Mouse (Mus musculus) heart, embryonic 14.5 days (tissue): ENCODE measurements at regions not wholly inside any gene's neighbourhood (a gene's known extent, or its start where the extent isn't known, plus 50 kb on each side); places are given as distances from the start of the nearest gene placed in this dataset.

Experiments
- ATAC-seq: fragments of 200-750 bp; cut with Nextera tagmentation; 2 replicates; pipeline ENCODE4 v1.8.0; 2017; ENCODE audit warnings: low read depth, moderate TSS enrichment; ENCODE audit not compliant: insufficient number of reproducible peaks, insufficient read depth, low FRiP score
- H3K27ac ChIP-seq, 2 experiments: fragments of 200-500 bp in 1 of 2; fragments of 300-500 bp in 1 of 2; sonication (generic) in 1 of 2; replicated peaks in 1 of 2; 2 replicates each; pipeline ENCODE4 v1.5.1; 2012 to 2014; ENCODE audit warnings: low read depth in 2 of 2, low read length in 2 of 2, control low read depth in 1 of 2, mild to moderate bottlenecking in 1 of 2, mixed read lengths in 1 of 2; ENCODE audit not compliant: control insufficient read depth in 1 of 2, insufficient read depth in 1 of 2
- H3K27me3 ChIP-seq: fragments of 300-500 bp; sonication (generic); 2 replicates; pipeline ENCODE4 v1.6.1; 2014; ENCODE audit warnings: mild to moderate bottlenecking, low read length, control low read depth; ENCODE audit not compliant: control insufficient read depth, insufficient read depth
- H3K36me3 ChIP-seq: fragments of 300-500 bp; sonication (generic); 2 replicates; pipeline ENCODE4 v1.6.1; 2014; ENCODE audit warnings: mild to moderate bottlenecking, control low read depth, low read length, mixed read lengths; ENCODE audit not compliant: control insufficient read depth, insufficient read depth
- H3K4me1 ChIP-seq, 2 experiments: fragments of 200-500 bp in 1 of 2; fragments of 300-500 bp in 1 of 2; sonication (generic) in 1 of 2; 2 replicates each; pipeline ENCODE4 v1.6.1; 2012 to 2014; ENCODE audit warnings: low read length in 2 of 2, control low read depth in 1 of 2, mixed read lengths in 1 of 2; ENCODE audit not compliant: control insufficient read depth in 2 of 2, insufficient read depth in 2 of 2
- H3K4me2 ChIP-seq: fragments of 300-500 bp; sonication (generic); 2 replicates; pipeline ENCODE4 v1.6.1; 2014; ENCODE audit warnings: mild to moderate bottlenecking, low read length
- H3K4me3 ChIP-seq, 2 experiments: fragments of 200-500 bp in 1 of 2; fragments of 300-500 bp in 1 of 2; sonication (generic) in 1 of 2; 2 replicates each; pipeline ENCODE4 v1.5.1; 2012 to 2014; ENCODE audit warnings: low read length in 2 of 2, mild to moderate bottlenecking in 2 of 2, control low read depth in 1 of 2, low read depth in 1 of 2, moderate library complexity in 1 of 2; ENCODE audit not compliant: control insufficient read depth in 1 of 2, insufficient read depth in 1 of 2
- H3K9ac ChIP-seq: fragments of 300-500 bp; sonication (generic); 2 replicates; pipeline ENCODE4 v1.6.1; 2014; ENCODE audit warnings: mild to moderate bottlenecking, low read length
- H3K9me3 ChIP-seq: fragments of 300-500 bp; sonication (generic); 2 replicates; pipeline ENCODE4 v1.6.1; 2016; ENCODE audit warnings: low read length, control low read depth; ENCODE audit not compliant: control insufficient read depth
- WGBS: fragments of 180-500 bp; shearing (Covaris S2); extraction: QIAGEN DNeasy Blood & Tissue Kit; methylation state at CpG from one replicate; pipeline ENCODE4 v1.1.7; 2014; 5-methylcytosine and 5-hydroxymethylcytosine counted together

GRCm38 (mm10) chr3:140348670-140349069 lies 863.5 kb downstream of the Pdha2 start:
- no peak overlapping the region for H3K4me2 ChIP-seq
- ATAC-seq: no peak

GRCm38 (mm10) chr3:140340631-140341030 lies 871.5 kb downstream of the Pdha2 start:
- H3K36me3 ChIP-seq: no peaks in the 10 kb centered on the region
- H3K27me3 ChIP-seq: no peaks in the 10 kb centered on the region
- no peak overlapping the region for H3K27ac ChIP-seq
- no peaks in the 10 kb centered on the region for H3K9me3 ChIP-seq
- H3K4me2 ChIP-seq: no peak overlapping the region
- WGBS: 77% methylated on average over 6 of the region's 6 CpGs
- no peak for ATAC-seq
- H3K4me1 ChIP-seq: no peaks in the 10 kb centered on the region
- no peak overlapping the region for H3K9ac ChIP-seq
- no peak overlapping the region for H3K4me3 ChIP-seq

More at GRCm38 (mm10) chr3:140348670-140349069, 863.5 kb downstream of the Pdha2 start:
- Histone ChIP-seq H3K9me3 (no peaks in the 10 kb centered on the region), H3K27me3 (no peaks in the 10 kb centered on the region), H3K27ac (no peak overlapping the region), H3K36me3 (no peaks in the 10 kb centered on the region), H3K4me3 (no peak overlapping the region), H3K9ac (no peak overlapping the region), H3K4me1 (no peaks in the 10 kb centered on the region)
- WGBS: 76% methylated on average over 3 of the region's 3 CpGs

- H3K27me3 ChIP-seq: peaks cover 19% of the 10 kb centered on the region
- 14% methylated on average over 2 of the region's 2 CpGs for WGBS
- H3K9me3 ChIP-seq: no peaks in the 10 kb centered on the region
- no peak overlapping the region for H3K4me2 ChIP-seq
- H3K9ac ChIP-seq: no peak overlapping the region
- peaks cover 0 to 2% of the 10 kb centered on the region in 2 experiments; a peak in 1 of 4 replicates for H3K4me1 ChIP-seq
- peak; percentile 71 for ATAC-seq
- H3K27ac ChIP-seq: no peak overlapping the region
- H3K4me3 ChIP-seq: no peak overlapping the region
- no peaks in the 10 kb centered on the region for H3K36me3 ChIP-seq
These were observed 898.4 kb downstream of the Pdha2 start for GRCm38 (mm10) chr3:140313795-140314194.

GRCm38 (mm10) chr3:140299364-140299763 lies 912.8 kb downstream of the Pdha2 start:
- H3K4me2 ChIP-seq: no peak overlapping the region

More at GRCm38 (mm10) chr3:140299364-140299763, 912.8 kb downstream of the Pdha2 start:
- ATAC-seq: no peak
- Histone ChIP-seq H3K4me3 (no peak overlapping the region), H3K9ac (no peak overlapping the region), H3K36me3 (no peaks in the 10 kb centered on the region), H3K4me1 (no peaks in the 10 kb centered on the region), H3K27me3 (no peaks in the 10 kb centered on the region), H3K27ac (no peak overlapping the region), H3K9me3 (no peaks in the 10 kb centered on the region)
- 78% methylated on average over 2 of the region's 2 CpGs for WGBS
